Mouse (Mus musculus): Measurements from ENCODE around the gene Slc35f3. TPM values are rescaled to one million over a fixed set of nuclear protein-coding genes. Genes with fewer than 3 reads are reported as not detected.
A peak's percentile ranks its signal among the peaks of the same experiment; 100 is the strongest.
"Not testable (repeated sequence)": the region's sequence is repeated elsewhere in the genome, so short reads cannot be mapped to it uniquely, and the experiment has no call there.

The Slc35f3 gene
- polyA plus RNA-seq, 1 experiment from 2014 or later, result 0.68 TPM

DNA sequence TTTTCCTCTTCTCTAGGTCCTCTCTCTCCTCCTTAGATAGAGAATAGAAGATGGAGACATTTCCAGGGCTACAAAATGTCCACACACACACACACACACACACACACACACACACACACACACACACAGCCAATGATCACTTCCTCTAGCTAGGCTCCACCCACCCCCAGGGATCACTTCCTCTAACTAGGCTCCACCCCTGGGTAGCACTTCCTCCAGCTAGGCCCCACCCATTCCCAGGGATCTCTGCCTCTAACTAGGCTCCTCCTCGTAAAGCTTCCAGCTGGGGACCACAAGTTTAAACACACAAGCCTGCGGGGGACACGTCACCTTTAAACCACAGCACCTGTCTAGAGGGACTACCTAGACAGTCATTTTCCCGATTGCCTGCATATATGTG is 89.2 kb downstream of the Slc35f3 start:
- H3K9ac ChIP-seq (ENCODE audit: low read length), result no peak overlapping the region
- DNase-seq (ENCODE audit: low spot score) (no peak), ATAC-seq (ENCODE audit: low FRiP score, low TSS enrichment) (no peak)
- TF ChIP-seq CTCF (IDR thresholded peaks at IDR 0.05; ENCODE audit: low read depth) (no peak), EP300 (optimal IDR thresholded peaks at IDR 0.05) (no peak)
- H3K4me3 ChIP-seq (ENCODE audit: low read depth, low read length), result no peak overlapping the region
- WGBS, result 76% methylated on average over 4 of the region's 4 CpGs
- no peak overlapping the region for H3K4me2 ChIP-seq (replicated peaks; ENCODE audit: low read depth)
- no peaks in the 10 kb centered on the region for H3K9me3 ChIP-seq (ENCODE audit: control insufficient read depth, low read length)
- H3K4me1 ChIP-seq (replicated peaks; ENCODE audit: control insufficient read depth, insufficient read depth), result no peaks in the 10 kb centered on the region
- no peaks in the 10 kb centered on the region for H3K36me3 ChIP-seq (ENCODE audit: control insufficient read depth, insufficient read depth, low read length)
- no peak overlapping the region for H3K27ac ChIP-seq (replicated peaks)
- no peaks in the 10 kb centered on the region for H3K27me3 ChIP-seq (ENCODE audit: control insufficient read depth, insufficient read depth, low read length)

DNA sequence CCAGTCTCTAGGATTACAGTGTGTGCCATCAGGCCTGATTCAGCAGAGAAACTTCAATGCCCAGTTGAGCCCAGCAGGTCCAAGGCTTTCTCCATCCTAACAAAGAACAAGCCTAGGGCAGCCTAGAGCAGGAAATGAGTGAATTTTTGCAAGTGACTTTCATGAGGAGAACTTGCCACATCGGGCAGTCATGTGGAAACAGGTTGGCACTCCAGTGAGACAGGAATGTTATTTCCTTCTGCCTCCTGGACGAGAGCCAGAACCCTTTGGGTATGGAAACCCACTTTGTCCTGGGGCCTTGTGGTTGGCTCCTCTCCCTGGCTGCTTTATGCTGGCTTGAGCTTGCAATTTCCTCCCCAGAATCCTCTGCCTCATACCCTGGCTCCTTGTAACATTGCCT is 93.2 kb downstream of the Slc35f3 start:
- Histone ChIP-seq H3K4me1 (replicated peaks; ENCODE audit: control insufficient read depth, insufficient read depth) (no peaks in the 10 kb centered on the region), H3K4me3 (ENCODE audit: low read depth, low read length) (no peak overlapping the region), H3K27me3 (ENCODE audit: control insufficient read depth, insufficient read depth, low read length) (no peaks in the 10 kb centered on the region), H3K9ac (ENCODE audit: low read length) (no peak overlapping the region), H3K4me2 (replicated peaks; ENCODE audit: low read depth) (no peak overlapping the region), H3K27ac (replicated peaks) (no peak overlapping the region), H3K9me3 (ENCODE audit: control insufficient read depth, low read length) (no peaks in the 10 kb centered on the region), H3K36me3 (ENCODE audit: control insufficient read depth, insufficient read depth, low read length) (no peaks in the 10 kb centered on the region)
- TF ChIP-seq CTCF (IDR thresholded peaks at IDR 0.05; ENCODE audit: low read depth) (no peak), EP300 (optimal IDR thresholded peaks at IDR 0.05) (no peak)
- DNase-seq (ENCODE audit: low spot score) (no peak), ATAC-seq (ENCODE audit: low FRiP score, low TSS enrichment) (no peak)
- 54% methylated on average over 2 of the region's 2 CpGs for WGBS

DNA sequence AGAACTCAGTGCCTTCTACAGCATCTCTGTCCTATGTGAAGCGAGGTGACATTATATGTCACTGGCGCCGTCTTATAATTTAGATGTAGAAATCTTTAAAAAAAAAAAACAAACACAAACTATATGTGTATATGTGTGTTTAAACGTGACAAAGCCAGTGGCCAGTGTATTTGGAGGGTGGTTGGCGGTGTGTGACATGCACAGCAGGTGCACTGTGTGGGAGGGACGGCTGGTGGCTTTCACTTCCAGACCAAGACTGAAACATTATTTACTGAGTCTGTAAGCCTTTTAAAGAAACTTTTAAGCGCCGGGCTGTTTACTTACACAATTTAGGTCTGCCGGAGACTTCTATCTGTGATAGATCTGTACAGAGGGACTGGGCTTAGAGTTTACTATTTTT is 97.0 kb downstream of the Slc35f3 start:
- H3K9ac ChIP-seq (ENCODE audit: low read length), result no peak overlapping the region
- WGBS, result 63% methylated on average over 9 of the region's 9 CpGs
- ATAC-seq (ENCODE audit: low FRiP score, low TSS enrichment), result no peak
- no peak overlapping the region for H3K27ac ChIP-seq (replicated peaks)
- H3K27me3 ChIP-seq (ENCODE audit: control insufficient read depth, insufficient read depth, low read length), result no peaks in the 10 kb centered on the region
- no peak overlapping the region for H3K4me3 ChIP-seq (ENCODE audit: low read depth, low read length)
- no peak for DNase-seq (ENCODE audit: low spot score)
- H3K4me2 ChIP-seq (replicated peaks; ENCODE audit: low read depth), result no peak overlapping the region
- H3K36me3 ChIP-seq (ENCODE audit: control insufficient read depth, insufficient read depth, low read length), result no peaks in the 10 kb centered on the region
- TF ChIP-seq CTCF (IDR thresholded peaks at IDR 0.05; ENCODE audit: low read depth), result no peak
- no peak for TF ChIP-seq EP300 (optimal IDR thresholded peaks at IDR 0.05)
- no peaks in the 10 kb centered on the region for H3K4me1 ChIP-seq (replicated peaks; ENCODE audit: control insufficient read depth, insufficient read depth)
- H3K9me3 ChIP-seq (ENCODE audit: control insufficient read depth, low read length), result no peaks in the 10 kb centered on the region

DNA sequence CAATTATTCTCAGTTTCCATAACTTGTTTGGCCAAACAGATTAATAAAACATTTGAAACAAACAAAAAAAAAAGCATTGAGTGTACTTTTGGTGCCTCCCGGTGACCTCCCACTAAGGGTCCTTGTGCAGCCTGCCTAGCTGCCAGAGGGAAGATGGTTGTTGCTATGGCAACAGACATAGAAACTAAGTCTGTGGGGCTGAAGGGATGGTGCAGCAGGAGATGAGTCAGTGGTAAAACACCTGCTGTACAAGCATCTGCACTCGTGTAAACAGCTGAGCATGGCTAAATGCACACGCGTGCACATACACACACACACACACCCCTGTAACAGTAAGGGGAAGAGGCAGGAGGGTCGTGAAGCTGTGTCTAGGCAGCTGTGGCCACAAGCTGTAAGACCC is 97.6 kb downstream of the Slc35f3 start:
- H3K4me3 ChIP-seq (ENCODE audit: low read depth, low read length), result no peak overlapping the region
- H3K4me2 ChIP-seq (replicated peaks; ENCODE audit: low read depth), result no peak overlapping the region
- whole genome bisulfite sequencing, result 57% methylated on average over 5 of the region's 5 CpGs
- H3K9me3 ChIP-seq (ENCODE audit: control insufficient read depth, low read length), result no peaks in the 10 kb centered on the region
- no peak overlapping the region for H3K27ac ChIP-seq (replicated peaks)
- ATAC-seq (ENCODE audit: low FRiP score, low TSS enrichment), result no peak
- no peaks in the 10 kb centered on the region for H3K4me1 ChIP-seq (replicated peaks; ENCODE audit: control insufficient read depth, insufficient read depth)
- no peaks in the 10 kb centered on the region for H3K36me3 ChIP-seq (ENCODE audit: control insufficient read depth, insufficient read depth, low read length)
- TF ChIP-seq CTCF (IDR thresholded peaks at IDR 0.05; ENCODE audit: low read depth) (no peak), EP300 (optimal IDR thresholded peaks at IDR 0.05) (no peak)
- H3K9ac ChIP-seq (ENCODE audit: low read length), result no peak overlapping the region
- DNase-seq (ENCODE audit: low spot score), result no peak
- no peaks in the 10 kb centered on the region for H3K27me3 ChIP-seq (ENCODE audit: control insufficient read depth, insufficient read depth, low read length)

DNA sequence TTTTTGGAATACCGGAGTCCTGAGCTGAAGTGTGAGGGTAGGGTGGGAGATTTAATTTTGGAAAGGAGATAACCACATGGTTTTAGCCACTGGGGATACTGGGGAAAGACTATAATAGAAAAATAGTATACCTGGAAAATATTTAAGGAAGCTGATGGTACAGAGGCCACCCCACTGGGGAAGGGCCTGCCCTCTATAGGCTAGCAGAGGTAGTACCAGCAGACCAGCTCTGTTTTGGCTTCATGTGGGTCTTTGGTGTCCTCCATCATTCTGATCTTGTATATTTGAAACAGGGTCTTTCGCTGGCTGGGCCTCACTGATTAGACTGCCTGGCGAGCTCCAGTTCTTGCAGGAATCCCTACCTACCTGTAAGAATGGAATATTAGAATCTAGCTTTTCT is 100.0 kb downstream of the Slc35f3 start:
- Histone ChIP-seq H3K9ac (ENCODE audit: low read length) (no peak overlapping the region), H3K4me1 (replicated peaks; ENCODE audit: control insufficient read depth, insufficient read depth) (no peaks in the 10 kb centered on the region), H3K4me3 (ENCODE audit: low read depth, low read length) (no peak overlapping the region), H3K36me3 (ENCODE audit: control insufficient read depth, insufficient read depth, low read length) (no peaks in the 10 kb centered on the region), H3K4me2 (replicated peaks; ENCODE audit: low read depth) (no peak overlapping the region), H3K9me3 (ENCODE audit: control insufficient read depth, low read length) (no peaks in the 10 kb centered on the region), H3K27me3 (ENCODE audit: control insufficient read depth, insufficient read depth, low read length) (no peaks in the 10 kb centered on the region), H3K27ac (replicated peaks) (no peak overlapping the region)
- DNase-seq (ENCODE audit: low spot score) (no peak), ATAC-seq (ENCODE audit: low FRiP score, low TSS enrichment) (no peak)
- TF ChIP-seq CTCF (IDR thresholded peaks at IDR 0.05; ENCODE audit: low read depth) (peak; percentile 65), EP300 (optimal IDR thresholded peaks at IDR 0.05) (no peak)
- WGBS, result 69% methylated on average over 3 of the region's 3 CpGs

DNA sequence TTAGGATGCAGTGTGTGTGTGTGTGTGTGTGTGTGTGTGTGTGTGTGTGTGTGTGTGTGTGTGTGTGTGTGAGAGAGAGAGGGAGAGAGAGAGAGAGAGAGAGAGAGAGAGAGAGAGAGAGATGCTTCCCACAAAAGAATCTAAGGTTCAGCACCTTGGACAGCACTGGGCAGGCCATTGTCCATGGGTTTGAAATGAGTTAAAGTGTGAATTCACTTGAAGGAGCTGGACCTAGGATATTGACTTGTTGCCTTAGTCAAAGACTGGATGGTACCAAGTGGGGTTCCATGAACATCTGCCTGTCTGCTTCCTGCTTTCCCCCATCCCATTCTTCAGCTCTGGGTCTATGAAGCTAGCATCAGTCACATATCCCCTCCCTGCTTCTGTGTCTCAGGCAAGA is 106.2 kb downstream of the Slc35f3 start:
- ATAC-seq (ENCODE audit: low FRiP score, low TSS enrichment); H3K36me3 ChIP-seq (ENCODE audit: control insufficient read depth, insufficient read depth, low read length); H3K4me2 ChIP-seq (replicated peaks; ENCODE audit: low read depth); H3K9ac ChIP-seq (ENCODE audit: low read length); H3K27ac ChIP-seq (replicated peaks); H3K4me3 ChIP-seq (ENCODE audit: low read depth, low read length); DNase-seq (ENCODE audit: low spot score); H3K4me1 ChIP-seq (replicated peaks; ENCODE audit: control insufficient read depth, insufficient read depth); H3K27me3 ChIP-seq (ENCODE audit: control insufficient read depth, insufficient read depth, low read length); H3K9me3 ChIP-seq (ENCODE audit: control insufficient read depth, low read length): not testable (repeated sequence)
